Comparison of ENCODE assay signal across 8 mouse cellular contexts in genomic region chr2:172371258-172371657, GRCm38 (mm10). TPM values are rescaled to one million over a fixed set of nuclear protein-coding genes. Genes with fewer than 3 reads are reported as not detected.
DNase-seq lines count a peak whose midpoint lies in the region; ATAC-seq and TF ChIP-seq lines count a peak whose summit lies in the region.

No protein-coding gene starts in this region.

- peaks cover 4 to 26% of the 10 kb centered on the region in 2 experiments for H3K4me1 ChIP-seq in heart, embryonic 14.5 days (ENCODE audit: control insufficient read depth in 2 of 2, insufficient read depth in 2 of 2, low read length in 2 of 2)
- H3K4me1 ChIP-seq in ES-Bruce4 (ENCODE audit: control insufficient read depth, insufficient read depth, low read length), result no peaks in the 10 kb centered on the region
- peaks cover 27% of the 10 kb centered on the region for H3K4me1 ChIP-seq in forebrain, embryonic 16.5 days (replicated peaks; ENCODE audit: control insufficient read depth, insufficient read depth, low read length)

- peak overlapping the region; percentile 3 to 87; a peak in 1 of 4 replicates for H3K27ac ChIP-seq in heart, embryonic 14.5 days (replicated peaks in 1 of 2; ENCODE audit: control insufficient read depth in 1 of 2, insufficient read depth in 1 of 2, low read depth in 2 of 2, low read length in 2 of 2)
- H3K27ac ChIP-seq in ES-Bruce4 (ENCODE audit: insufficient read depth, low read length), result no peak overlapping the region
- no peak overlapping the region; the same call in 1 of the 2 replicates for H3K27ac ChIP-seq in forebrain, embryonic 16.5 days (ENCODE audit: low read length)
- peak overlapping the region; percentile 88 for H3K27ac ChIP-seq in macrophage

- ATAC-seq in heart, embryonic 14.5 days (ENCODE audit: insufficient number of reproducible peaks, insufficient read depth, low FRiP score, low read depth), result no peak
- no peak for ATAC-seq in forebrain, embryonic 16.5 days

- no peak for TF ChIP-seq CTCF in ES-Bruce4 (IDR thresholded peaks at IDR 0.05; ENCODE audit: low read depth, low read length)

- peaks cover 61% of the 10 kb centered on the region for H3K36me3 ChIP-seq in heart, embryonic 14.5 days (ENCODE audit: control insufficient read depth, insufficient read depth, low read length)
- H3K36me3 ChIP-seq in ES-Bruce4 (ENCODE audit: control insufficient read depth, insufficient read depth, low read length, poor library complexity, severe bottlenecking) (peaks cover 56% of the 10 kb centered on the region), macrophage (ENCODE audit: inconsistent target) (peaks cover 29% of the 10 kb centered on the region)
- peaks cover 16% of the 10 kb centered on the region for H3K36me3 ChIP-seq in forebrain, embryonic 16.5 days (ENCODE audit: control insufficient read depth, insufficient read depth)

- peak overlapping the region; percentile 91 for H3K9ac ChIP-seq in heart, embryonic 14.5 days (ENCODE audit: low read length)
- peak overlapping the region; percentile 87 for H3K9ac ChIP-seq in ES-Bruce4 (ENCODE audit: low read depth, poor library complexity, severe bottlenecking)
- peak overlapping the region; percentile 95 for H3K9ac ChIP-seq in forebrain, embryonic 16.5 days (replicated peaks; ENCODE audit: low read depth, low read length)

- DNase-seq in heart, adult 18-20 months, result no peak
- DNase-seq in embryo, embryonic 11 days, result no peak
- DNase-seq in spleen, postnatal 36 days (ENCODE audit: low spot score in 2 of 2), result no peak
- DNase-seq in kidney, adult 9 months, result no peak

- H3K27me3 ChIP-seq in heart, embryonic 14.5 days (ENCODE audit: control insufficient read depth, insufficient read depth, low read length), result no peaks in the 10 kb centered on the region
- H3K27me3 ChIP-seq in ES-Bruce4 (ENCODE audit: control insufficient read depth, insufficient read depth, low read length, poor library complexity, severe bottlenecking), result no peaks in the 10 kb centered on the region
- H3K27me3 ChIP-seq in forebrain, embryonic 16.5 days (replicated peaks; ENCODE audit: control insufficient read depth, insufficient read depth, low read length), result no peaks in the 10 kb centered on the region

- no peak for TF ChIP-seq POLR2A in ES-Bruce4 (IDR thresholded peaks at IDR 0.05; ENCODE audit: insufficient read depth, low read length)

- peak overlapping the region; percentile 68 to 85 for H3K4me3 ChIP-seq in heart, embryonic 14.5 days (ENCODE audit: control insufficient read depth in 1 of 2, insufficient read depth in 1 of 2, low read depth in 1 of 2, low read length in 2 of 2)
- H3K4me3 ChIP-seq in ES-Bruce4 (ENCODE audit: low read depth, low read length), result peak overlapping the region; percentile 75
- H3K4me3 ChIP-seq in forebrain, embryonic 16.5 days (replicated peaks; ENCODE audit: low read length), result peak overlapping the region; percentile 99
- peak overlapping the region; percentile 87 for H3K4me3 ChIP-seq in macrophage (ENCODE audit: inconsistent target)

- no peaks in the 10 kb centered on the region for H3K9me3 ChIP-seq in heart, embryonic 14.5 days (ENCODE audit: control insufficient read depth, low read length)
- no peaks in the 10 kb centered on the region for H3K9me3 ChIP-seq in ES-Bruce4 (replicated peaks; ENCODE audit: control insufficient read depth, insufficient read depth, low read length, poor library complexity, severe bottlenecking)
- no peaks in the 10 kb centered on the region for H3K9me3 ChIP-seq in forebrain, embryonic 16.5 days (ENCODE audit: control insufficient read depth, low read length)

- no peak for TF ChIP-seq EP300 in ES-Bruce4 (IDR thresholded peaks at IDR 0.05; ENCODE audit: insufficient read depth, low read depth, low read length)

- peak overlapping the region; percentile 80 for H3K4me2 ChIP-seq in heart, embryonic 14.5 days (ENCODE audit: low read length)
- peak overlapping the region; percentile 91 for H3K4me2 ChIP-seq in forebrain, embryonic 16.5 days (ENCODE audit: low read length)

- 0% methylated on average over 11 of the region's 11 CpGs for WGBS in heart, embryonic 14.5 days
- under 1% methylated on average over 11 of the region's 11 CpGs for WGBS in forebrain, embryonic 16.5 days
- 2% methylated on average over 11 of the region's 11 CpGs for WGBS in macrophage (ENCODE audit: missing documents)

- peaks cover 82% of the 10 kb centered on the region for H3K79me2 ChIP-seq in macrophage (ENCODE audit: inconsistent target)

RNA-seq across cellular contexts. Expression of gene Cstf1, which starts 0.8 kb away (rescaled TPM):
- 28.1 and 30.3 TPM in 2 replicates for polyA plus RNA-seq in heart, embryonic 14.5 days (2014; fragmentation: Nextera tagmentation; extraction: Ambion mirVana)
- total RNA-seq in heart, adult 18-20 months (2021), result 10 to 100 TPM; 14.2 to 19.4 TPM
- polyA plus RNA-seq in ES-Bruce4 (2011; ENCODE audit: insufficient read depth, insufficient read length, low read depth, missing spikeins), result 49.6 and 52.1 TPM in 2 replicates
- polyA plus RNA-seq in forebrain, embryonic 16.5 days (2015; fragmentation: Nextera tagmentation; extraction: Ambion mirVana), result 27.5 and 29.9 TPM in 2 replicates
- 10 to 100 TPM in 24 of 26 experiments, 1 to 10 TPM in 2; 8.3 to 33.5 (median 15.8) TPM for total RNA-seq in macrophage (2018; cell fraction: chromatin; rRNA removed)
- 10 to 100 TPM in 24 of 26 experiments, 1 to 10 TPM in 2; 9.6 to 16.7 (median 14.1) TPM for total RNA-seq in macrophage (2018; cell fraction: cytosol; rRNA removed)
- 10 to 100 TPM; 10.8 to 29.2 (median 14.9) TPM for total RNA-seq in macrophage (2018; cell fraction: nucleus; rRNA removed)
- 12.6 to 20.9 TPM (median 16.2 TPM) in 3 replicates for polyA plus RNA-seq in macrophage (2018)

RNA-seq across cellular contexts. Expression of gene Aurka, which starts 0.9 kb away (rescaled TPM):
- 79.0 and 88.9 TPM in 2 replicates for polyA plus RNA-seq in heart, embryonic 14.5 days (2014; fragmentation: Nextera tagmentation; extraction: Ambion mirVana)
- total RNA-seq in heart, adult 18-20 months (2021), result under 1 TPM; 0.55 to 0.93 TPM
- polyA plus RNA-seq in ES-Bruce4 (2011; ENCODE audit: insufficient read depth, insufficient read length, low read depth, missing spikeins) (153 and 167 TPM in 2 replicates), macrophage (2018) (1.9 to 8.0 TPM (median 6.1 TPM) in 3 replicates)
- polyA plus RNA-seq in forebrain, embryonic 16.5 days (2015; fragmentation: Nextera tagmentation; extraction: Ambion mirVana), result 38.3 and 45.3 TPM in 2 replicates
- 10 to 100 TPM in 1 of 26 experiments, 1 to 10 TPM in 24, under 1 TPM in 1; 0.73 to 12.3 (median 3.2) TPM for total RNA-seq in macrophage (2018; cell fraction: chromatin; rRNA removed)
- total RNA-seq in macrophage (2018; cell fraction: cytosol; rRNA removed), result 1 to 10 TPM; 2.2 to 6.8 (median 3.6) TPM
- total RNA-seq in macrophage (2018; cell fraction: nucleus; rRNA removed), result 10 to 100 TPM in 1 of 26 experiments, 1 to 10 TPM in 25; 1.2 to 11.5 (median 2.4) TPM

RNA-seq across cellular contexts. Expression of gene Cass4, which starts 22.3 kb away (rescaled TPM):
- 0.27 and 0.30 TPM in 2 replicates for polyA plus RNA-seq in heart, embryonic 14.5 days (2014; fragmentation: Nextera tagmentation; extraction: Ambion mirVana)
- under 1 TPM; 0.27 to 0.28 TPM for total RNA-seq in heart, adult 18-20 months (2021)
- 0.37 and 0.52 TPM in 2 replicates for polyA plus RNA-seq in ES-Bruce4 (2011; ENCODE audit: insufficient read depth, insufficient read length, low read depth, missing spikeins)
- 0.13 and 0.19 TPM in 2 replicates for polyA plus RNA-seq in forebrain, embryonic 16.5 days (2015; fragmentation: Nextera tagmentation; extraction: Ambion mirVana)
- 1 to 10 TPM in 14 of 26 experiments, under 1 TPM in 12; 0.19 to 9.7 (median 1.1) TPM for total RNA-seq in macrophage (2018; cell fraction: chromatin; rRNA removed)
- 1 to 10 TPM in 10 of 26 experiments, under 1 TPM in 16; 0.13 to 4.9 (median 0.87) TPM for total RNA-seq in macrophage (2018; cell fraction: cytosol; rRNA removed)
- 1 to 10 TPM in 17 of 26 experiments, under 1 TPM in 8, not detected in 1; 0.22 to 5.6 (median 1.4) TPM for total RNA-seq in macrophage (2018; cell fraction: nucleus; rRNA removed)
- 0.40 to 3.1 TPM (median 0.60 TPM) in 3 replicates for polyA plus RNA-seq in macrophage (2018)

RNA-seq across cellular contexts. Expression of gene Fam210b, which starts 25.9 kb away (rescaled TPM):
- polyA plus RNA-seq in heart, embryonic 14.5 days (2014; fragmentation: Nextera tagmentation; extraction: Ambion mirVana), result 10.4 and 13.1 TPM in 2 replicates
- total RNA-seq in heart, adult 18-20 months (2021), result 1 to 10 TPM; 5.5 to 5.9 TPM
- polyA plus RNA-seq in ES-Bruce4 (2011; ENCODE audit: insufficient read depth, insufficient read length, low read depth, missing spikeins) (5.7 and 6.9 TPM in 2 replicates), macrophage (2018) (7.8 to 11.4 TPM (median 8.2 TPM) in 3 replicates)
- polyA plus RNA-seq in forebrain, embryonic 16.5 days (2015; fragmentation: Nextera tagmentation; extraction: Ambion mirVana), result 77.9 and 93.9 TPM in 2 replicates
- total RNA-seq in macrophage (2018; cell fraction: chromatin; rRNA removed), result 1 to 10 TPM in 17 of 26 experiments, under 1 TPM in 9; 0.43 to 4.8 (median 1.2) TPM
- 10 to 100 TPM in 1 of 26 experiments, 1 to 10 TPM in 25; 4.6 to 10.2 (median 7.0) TPM for total RNA-seq in macrophage (2018; cell fraction: cytosol; rRNA removed)
- total RNA-seq in macrophage (2018; cell fraction: nucleus; rRNA removed), result 1 to 10 TPM; 1.2 to 6.9 (median 2.2) TPM

Comparison
In these comparisons a context has a peak if more than half of its experiments do, and no peak if none do; other contexts are left out.
1. H3K27ac ChIP-seq: peak in heart, embryonic 14.5 days (2 of 2) and macrophage (single experiment); none in ES-Bruce4 (single experiment) and forebrain, embryonic 16.5 days (single experiment).
2. Peak in every context shown above with its lines, with median percentiles within 50 percentile points of each other: H3K4me3 ChIP-seq and H3K9ac ChIP-seq.